Mouse (Mus musculus): ENCODE results near the gene Cd274. TPM values are rescaled to one million over a fixed set of nuclear protein-coding genes. Genes with fewer than 3 reads are reported as not detected.

Cd274 gene
- 0.31 and 0.36 TPM in 2 replicates for polyA plus RNA-seq (2015; fragmentation: Nextera tagmentation; extraction: Ambion mirVana)

DNA sequence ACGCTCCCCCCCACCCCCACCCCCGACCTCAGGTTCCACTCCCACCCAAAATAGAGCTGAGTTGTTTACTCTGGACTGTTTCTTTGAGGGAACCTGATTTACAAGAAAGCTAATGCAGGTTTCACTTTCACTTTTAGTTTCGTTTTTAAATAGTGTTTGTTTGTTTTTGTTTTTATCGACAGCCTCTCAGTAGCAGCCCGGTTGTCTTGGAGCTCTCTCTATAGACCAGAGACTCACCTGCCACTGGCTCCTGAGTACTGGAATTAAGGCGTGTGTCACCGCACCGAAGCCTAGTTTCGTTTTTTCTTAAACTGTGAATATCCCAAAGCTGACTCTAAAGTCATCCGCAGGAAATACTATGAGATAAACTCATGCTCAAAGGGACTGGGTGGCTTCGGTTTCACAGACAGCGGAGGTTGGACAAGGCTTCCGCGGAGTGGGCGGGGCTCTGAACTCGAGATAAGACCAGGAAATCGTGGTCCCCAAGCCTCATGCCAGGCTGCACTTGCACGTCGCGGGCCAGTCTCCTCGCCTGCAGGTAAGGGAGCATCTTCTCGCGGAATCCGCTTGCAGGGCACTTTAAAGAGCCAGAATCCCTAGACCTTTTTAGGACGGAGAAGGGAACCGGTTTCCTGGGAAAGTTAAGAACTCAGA is at the start of gene Cd274, which contains the start of gene Plgrkt:
TSS of gene Cd274 (plus strand) at position 487 of the 654 bp plus-strand sequence.
TSS of gene Plgrkt (minus strand) at position 422 of the 654 bp plus-strand sequence.
- H3K4me2 ChIP-seq = peak within 1 kb of the TSS; percentile 84
- no peaks in the 10 kb centered on the region for H3K36me3 ChIP-seq
- H3K27me3 ChIP-seq = no peaks in the 10 kb centered on the region
- no peaks in the 10 kb centered on the region for H3K9me3 ChIP-seq
- no peak within 1 kb of the TSS for H3K27ac ChIP-seq
- H3K9ac ChIP-seq = peak within 1 kb of the TSS; percentile 43
- peak within 1 kb of the TSS; percentile 54 for H3K4me3 ChIP-seq
- 3% methylated on average over 26 of the region's 26 CpGs for WGBS
- no peak for ATAC-seq (ENCODE audit: insufficient number of reproducible peaks, low FRiP score, low TSS enrichment, low read depth)
- H3K4me1 ChIP-seq = peaks cover 8% of the 10 kb centered on the region; the same call in 1 of the 2 replicates

DNA sequence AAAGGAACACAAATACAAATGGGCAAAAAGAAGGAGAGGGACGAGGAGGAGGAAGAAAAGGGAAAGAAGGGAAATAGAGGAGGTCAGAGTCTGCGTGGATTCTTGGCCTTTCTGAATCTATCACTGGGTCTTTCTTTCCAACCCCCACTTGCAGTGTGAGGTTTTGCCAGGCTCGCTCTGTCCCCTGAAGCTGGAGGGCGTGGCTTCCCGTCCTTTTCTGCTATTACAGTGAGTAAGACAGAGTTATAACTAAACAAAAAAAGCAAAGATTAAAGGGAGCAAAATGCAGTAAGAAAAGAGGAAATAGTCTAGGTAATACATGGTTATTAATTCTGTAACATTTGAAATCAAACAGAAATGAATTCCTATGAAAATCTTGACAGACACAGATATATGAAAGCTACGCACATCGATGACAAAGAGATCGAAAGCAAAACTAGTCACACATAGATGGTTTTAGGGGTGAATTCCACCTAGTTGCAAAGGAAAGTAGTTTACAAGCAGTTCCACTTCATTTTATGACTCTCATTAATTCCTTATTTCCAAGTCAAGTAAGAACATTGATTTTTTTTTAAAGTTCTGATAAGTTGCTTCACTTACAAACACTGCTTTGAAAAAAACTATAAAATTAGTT is 43.7 kb upstream of the Cd274 start:
- H3K4me2 ChIP-seq = no peak overlapping the region
- WGBS = 56% methylated on average over 8 of the region's 8 CpGs

DNA sequence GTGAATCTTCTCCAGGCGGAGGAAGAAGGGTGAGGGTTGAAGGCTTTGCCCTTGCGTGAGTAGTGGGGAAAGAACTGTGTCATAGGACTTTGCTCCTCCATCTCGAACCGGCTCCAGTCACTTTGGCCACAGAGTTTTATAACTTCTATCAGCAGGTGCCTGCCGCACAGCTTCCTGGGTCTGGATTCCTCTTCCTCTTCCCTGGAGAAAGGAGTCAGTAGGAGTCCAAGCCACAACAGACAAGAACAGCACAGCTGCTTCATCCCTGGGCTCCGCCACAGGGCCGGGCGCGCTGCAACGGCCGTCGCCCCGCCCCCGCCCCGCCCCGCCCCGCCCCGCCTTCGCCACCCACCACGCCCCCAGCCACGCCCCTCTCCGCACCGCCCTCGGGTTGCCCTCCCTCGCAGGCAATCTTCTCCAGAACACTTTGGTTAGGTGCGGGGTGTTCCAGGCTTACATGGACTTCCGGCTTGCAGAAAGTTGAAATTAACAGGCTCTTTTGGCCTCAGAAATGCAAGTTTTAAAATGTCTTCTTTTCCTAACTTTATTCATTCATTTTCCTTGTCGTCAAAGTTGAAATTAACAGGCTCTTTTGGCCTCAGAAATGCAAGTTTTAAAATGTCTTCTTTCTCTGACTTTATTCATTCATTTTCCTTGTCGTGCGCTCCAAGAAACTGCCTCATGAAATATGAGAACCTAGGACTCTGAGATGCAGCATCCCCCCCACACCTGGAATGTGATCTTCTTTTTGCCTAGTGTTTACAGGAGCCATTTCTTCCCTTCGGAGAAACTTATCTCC is 42.0 kb upstream of the Cd274 start, which contains the start of gene Insl6:
TSS of gene Insl6 (minus strand) at position 304 of the 799 bp plus-strand sequence.
- 0 out of 2 replicates have a peak, but pooled peaks cover 4% of the 10 kb centered on the region for H3K4me1 ChIP-seq
- peak within 1 kb of the TSS; percentile 60 for H3K4me2 ChIP-seq
- H3K36me3 ChIP-seq = no peaks in the 10 kb centered on the region
- 0 out of 2 replicates have a peak within 1 kb of the TSS, but pooled peaks have one; percentile 8 for H3K9ac ChIP-seq
- WGBS = 3% methylated on average over 19 of the region's 31 CpGs
- H3K27ac ChIP-seq = 0 out of 2 replicates have a peak within 1 kb of the TSS, but pooled peaks have one; percentile 50
- ATAC-seq (ENCODE audit: insufficient number of reproducible peaks, low FRiP score, low TSS enrichment, low read depth) = peak; percentile 85; the same call in 1 of the 2 replicates
- H3K27me3 ChIP-seq = no peaks in the 10 kb centered on the region
- H3K9me3 ChIP-seq = no peaks in the 10 kb centered on the region
- peak within 1 kb of the TSS; percentile 42 for H3K4me3 ChIP-seq

More for the DNA sequence above, 43.7 kb upstream of the Cd274 start:
- no peak for ATAC-seq (ENCODE audit: insufficient number of reproducible peaks, low FRiP score, low TSS enrichment, low read depth)
- no peak overlapping the region for H3K9ac ChIP-seq
- H3K9me3 ChIP-seq = no peaks in the 10 kb centered on the region
- H3K27me3 ChIP-seq = no peaks in the 10 kb centered on the region
- H3K4me1 ChIP-seq = 0 out of 2 replicates have a peak, but pooled peaks cover 4% of the 10 kb centered on the region
- H3K27ac ChIP-seq = no peak overlapping the region
- no peaks in the 10 kb centered on the region for H3K36me3 ChIP-seq
- no peak overlapping the region for H3K4me3 ChIP-seq

DNA sequence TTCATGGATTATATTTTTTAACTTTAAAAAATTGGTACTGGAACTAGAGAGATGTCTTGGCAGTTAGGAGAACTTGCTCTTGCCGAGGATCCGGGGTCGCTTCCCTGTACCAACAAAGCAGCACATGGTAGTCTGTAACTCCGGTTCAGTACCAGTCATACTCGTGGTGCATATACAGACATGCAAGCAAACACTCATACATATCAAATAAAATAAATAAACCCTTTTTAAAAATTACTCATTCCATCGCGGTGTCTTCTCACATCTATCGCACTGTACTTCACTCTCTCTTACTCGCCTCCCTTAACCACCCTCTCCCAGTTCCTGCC is 41.4 kb upstream of the Cd274 start:
- Histone ChIP-seq H3K9ac (no peak overlapping the region), H3K9me3 (no peaks in the 10 kb centered on the region), H3K27ac (0 out of 2 replicates have a peak overlapping the region, but pooled peaks have one; percentile 50), H3K4me3 (peak overlapping the region; percentile 42), H3K27me3 (no peaks in the 10 kb centered on the region), H3K36me3 (no peaks in the 10 kb centered on the region), H3K4me1 (0 out of 2 replicates have a peak, but pooled peaks cover 4% of the 10 kb centered on the region), H3K4me2 (peak overlapping the region; percentile 60)
- no peak for ATAC-seq (ENCODE audit: insufficient number of reproducible peaks, low FRiP score, low TSS enrichment, low read depth)
- 56% methylated on average over 9 of the region's 9 CpGs for WGBS

DNA sequence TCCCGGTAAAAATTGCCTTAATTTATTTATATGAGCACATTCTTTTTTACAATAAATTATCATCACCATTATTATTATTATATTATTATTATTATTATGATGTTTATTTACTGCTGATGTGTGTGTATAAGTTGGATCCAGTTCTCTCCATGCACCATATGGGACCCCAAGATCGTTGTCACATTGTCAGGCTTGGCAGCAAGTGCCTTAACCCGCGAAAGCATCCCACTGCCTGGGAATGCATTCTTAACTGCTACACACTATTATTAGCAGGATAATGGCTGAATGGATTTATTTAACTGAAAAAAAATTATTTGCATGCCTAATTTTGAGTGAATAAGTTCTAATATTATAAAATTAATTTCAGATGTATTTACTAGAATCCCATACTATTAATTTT is 40.9 kb upstream of the Cd274 start:
- no peak overlapping the region for H3K4me3 ChIP-seq
- WGBS = 87% methylated on average over 4 of the region's 4 CpGs

DNA sequence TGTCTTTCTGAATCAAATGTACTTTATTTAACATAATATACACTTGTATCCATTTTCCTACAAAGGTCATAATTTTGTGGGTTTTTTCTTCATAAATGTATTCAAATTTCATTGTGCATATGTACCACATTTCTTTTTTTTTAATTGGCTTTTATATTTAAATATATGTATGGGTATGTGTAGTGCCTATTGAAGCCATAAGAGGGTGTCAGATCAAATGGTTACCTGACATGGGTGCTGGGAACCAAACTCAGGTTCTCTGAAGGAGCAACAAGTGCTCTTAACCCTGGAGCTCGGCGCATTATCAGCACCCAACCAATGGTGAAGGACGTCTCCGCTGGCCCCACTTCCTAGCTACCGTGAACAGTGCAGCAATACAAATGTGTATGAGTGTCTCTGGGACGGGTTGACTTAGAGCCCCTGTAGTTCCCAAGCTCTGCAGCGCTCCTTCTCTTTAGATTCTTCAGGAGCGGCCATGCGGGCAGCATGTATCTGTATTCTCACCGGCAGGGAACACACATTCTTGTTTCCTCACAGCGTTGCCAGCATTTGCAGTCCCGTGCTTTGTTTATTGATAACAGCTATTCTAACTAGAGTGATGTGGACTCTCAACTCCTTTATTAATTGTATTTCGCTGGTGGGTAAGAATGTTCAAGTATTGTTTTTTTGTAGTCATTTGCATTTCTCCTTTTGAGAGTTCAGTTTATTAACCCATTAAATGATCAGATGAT is 40.3 kb upstream of the Cd274 start:
- Histone ChIP-seq H3K4me1 (0 out of 2 replicates have a peak, but pooled peaks cover 4% of the 10 kb centered on the region), H3K4me3 (no peak overlapping the region), H3K4me2 (no peak overlapping the region), H3K27ac (no peak overlapping the region), H3K9ac (no peak overlapping the region), H3K9me3 (no peaks in the 10 kb centered on the region), H3K36me3 (no peaks in the 10 kb centered on the region), H3K27me3 (no peaks in the 10 kb centered on the region)
- WGBS = 87% methylated on average over 13 of the region's 13 CpGs
- ATAC-seq (ENCODE audit: insufficient number of reproducible peaks, low FRiP score, low TSS enrichment, low read depth) = no peak

More for the DNA sequence above, 40.9 kb upstream of the Cd274 start:
- Histone ChIP-seq H3K27me3 (no peaks in the 10 kb centered on the region), H3K9me3 (no peaks in the 10 kb centered on the region), H3K27ac (no peak overlapping the region), H3K4me1 (0 out of 2 replicates have a peak, but pooled peaks cover 4% of the 10 kb centered on the region), H3K4me2 (no peak overlapping the region), H3K9ac (no peak overlapping the region), H3K36me3 (no peaks in the 10 kb centered on the region)
- ATAC-seq (ENCODE audit: insufficient number of reproducible peaks, low FRiP score, low TSS enrichment, low read depth) = no peak

DNA sequence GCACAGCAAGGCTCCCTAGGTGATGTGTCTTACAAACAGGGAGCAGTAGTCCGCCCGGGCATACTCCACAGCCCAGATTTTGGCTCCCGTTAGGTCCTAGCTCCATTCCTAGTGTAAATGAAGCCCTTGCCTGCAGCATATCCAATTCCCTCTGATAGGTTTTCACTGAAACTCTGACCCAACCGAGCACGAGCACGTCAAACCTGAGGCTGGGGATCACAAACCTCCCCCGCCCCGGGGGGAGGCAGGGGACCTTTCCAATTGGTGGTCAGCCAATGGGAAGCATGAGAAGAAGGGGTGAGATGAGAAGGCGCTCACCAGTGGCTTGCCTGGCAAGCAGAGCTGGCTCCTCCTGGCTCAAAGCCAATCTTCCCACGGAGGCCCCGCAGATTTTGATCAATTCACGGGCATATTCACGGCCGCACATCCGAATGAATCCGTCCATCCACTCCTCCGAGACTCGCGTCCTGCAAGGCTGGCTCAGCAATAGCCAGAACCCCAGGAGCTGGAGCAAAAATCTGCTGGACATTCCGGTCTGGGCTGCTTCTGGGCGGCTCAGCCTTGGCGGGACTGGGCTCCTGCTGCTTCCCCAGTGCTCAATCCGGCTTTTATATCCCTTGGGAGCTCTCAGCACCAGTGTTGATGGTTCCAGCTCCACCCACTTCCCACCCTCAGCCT is 33.0 kb upstream of the Cd274 start, which contains the start of gene Rln1:
TSS of gene Rln1 (minus strand) at position 603 of the 678 bp plus-strand sequence.
- Histone ChIP-seq H3K36me3 (no peaks in the 10 kb centered on the region), H3K27ac (no peak within 1 kb of the TSS), H3K4me1 (peaks cover 7% of the 10 kb centered on the region), H3K9ac (peak within 1 kb of the TSS; percentile 39), H3K27me3 (no peaks in the 10 kb centered on the region), H3K4me3 (peak within 1 kb of the TSS; percentile 39), H3K9me3 (no peaks in the 10 kb centered on the region), H3K4me2 (peak within 1 kb of the TSS; percentile 76)
- WGBS = 1% methylated on average over 23 of the region's 23 CpGs
- no peak for ATAC-seq (ENCODE audit: insufficient number of reproducible peaks, low FRiP score, low TSS enrichment, low read depth)

DNA sequence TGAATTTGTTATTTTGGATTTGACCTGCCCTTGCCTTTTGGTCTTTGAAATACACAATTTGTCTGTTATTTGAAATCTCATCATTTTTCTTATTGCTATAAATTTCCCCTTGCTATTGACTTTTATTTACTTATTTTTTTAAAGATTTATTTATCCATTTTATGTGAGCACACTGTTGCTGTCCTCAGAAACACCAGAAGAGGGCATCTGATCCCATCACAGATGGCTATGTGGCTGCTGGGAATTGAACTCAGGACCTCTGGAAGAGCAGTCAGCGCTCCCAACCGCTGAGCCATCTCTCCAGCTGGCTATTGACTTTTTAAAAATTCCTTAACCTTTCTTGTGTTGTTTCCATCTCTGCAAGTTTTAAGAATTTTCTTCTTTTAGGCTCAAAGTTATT is 30.6 kb upstream of the Cd274 start:
- 87% methylated on average over 2 of the region's 2 CpGs for WGBS
- no peak for ATAC-seq (ENCODE audit: insufficient number of reproducible peaks, low FRiP score, low TSS enrichment, low read depth)
- Histone ChIP-seq H3K4me2 (no peak overlapping the region), H3K4me1 (peaks cover 7% of the 10 kb centered on the region), H3K9ac (no peak overlapping the region), H3K4me3 (no peak overlapping the region), H3K27ac (no peak overlapping the region), H3K9me3 (no peaks in the 10 kb centered on the region), H3K27me3 (no peaks in the 10 kb centered on the region), H3K36me3 (no peaks in the 10 kb centered on the region)

DNA sequence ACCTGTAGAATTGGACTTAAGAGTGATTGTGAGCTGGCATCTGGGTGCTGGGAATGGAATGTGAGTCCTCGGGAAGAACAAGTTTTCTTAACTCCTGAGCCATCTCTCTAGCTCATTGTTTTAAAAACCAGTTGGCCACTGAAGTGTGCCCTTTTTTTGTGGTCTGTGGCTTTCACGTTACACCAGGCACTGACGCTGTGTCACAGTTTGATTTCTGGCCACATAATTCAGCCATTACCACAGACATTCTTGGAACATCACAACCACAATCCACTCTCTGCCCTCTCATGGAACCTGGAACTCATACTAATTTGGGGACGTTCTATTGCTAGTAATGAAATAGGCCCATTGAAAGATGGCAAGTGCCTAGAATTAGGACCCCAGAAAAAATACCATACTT is 26.2 kb upstream of the Cd274 start:
- no peak overlapping the region for H3K4me2 ChIP-seq
- no peaks in the 10 kb centered on the region for H3K4me1 ChIP-seq
- no peak overlapping the region for H3K27ac ChIP-seq
- H3K9me3 ChIP-seq = no peaks in the 10 kb centered on the region
- H3K36me3 ChIP-seq = no peaks in the 10 kb centered on the region
- ATAC-seq (ENCODE audit: insufficient number of reproducible peaks, low FRiP score, low TSS enrichment, low read depth) = no peak
- no peak overlapping the region for H3K4me3 ChIP-seq
- H3K9ac ChIP-seq = no peak overlapping the region
- H3K27me3 ChIP-seq = no peaks in the 10 kb centered on the region
- 72% methylated on average over 4 of the region's 4 CpGs for WGBS

DNA sequence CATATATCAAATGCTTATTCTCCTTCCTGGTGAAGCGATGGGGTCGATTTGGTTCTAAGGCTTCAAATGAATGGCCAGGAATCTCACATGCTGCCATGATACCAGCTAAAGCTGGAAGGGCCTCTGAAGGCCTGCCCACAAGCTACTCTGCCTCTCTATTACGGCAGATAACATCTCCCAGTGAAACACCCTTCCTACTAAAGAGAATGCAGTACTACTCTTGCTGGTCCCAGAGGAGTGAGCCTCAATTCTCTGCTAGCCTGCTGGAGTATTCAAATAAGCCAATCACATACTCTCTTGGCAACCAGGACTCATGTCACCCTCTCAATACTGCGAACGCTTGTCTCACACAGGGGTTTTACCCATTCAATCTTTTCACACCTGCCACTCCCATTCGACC is 25.0 kb upstream of the Cd274 start:
- no peak overlapping the region for H3K4me3 ChIP-seq
- H3K4me1 ChIP-seq = no peaks in the 10 kb centered on the region
- no peaks in the 10 kb centered on the region for H3K9me3 ChIP-seq
- no peaks in the 10 kb centered on the region for H3K27me3 ChIP-seq
- no peak overlapping the region for H3K9ac ChIP-seq
- WGBS = 74% methylated on average over 6 of the region's 6 CpGs
- no peak for ATAC-seq (ENCODE audit: insufficient number of reproducible peaks, low FRiP score, low TSS enrichment, low read depth)
- H3K27ac ChIP-seq = no peak overlapping the region
- H3K36me3 ChIP-seq = no peaks in the 10 kb centered on the region
- no peak overlapping the region for H3K4me2 ChIP-seq

DNA sequence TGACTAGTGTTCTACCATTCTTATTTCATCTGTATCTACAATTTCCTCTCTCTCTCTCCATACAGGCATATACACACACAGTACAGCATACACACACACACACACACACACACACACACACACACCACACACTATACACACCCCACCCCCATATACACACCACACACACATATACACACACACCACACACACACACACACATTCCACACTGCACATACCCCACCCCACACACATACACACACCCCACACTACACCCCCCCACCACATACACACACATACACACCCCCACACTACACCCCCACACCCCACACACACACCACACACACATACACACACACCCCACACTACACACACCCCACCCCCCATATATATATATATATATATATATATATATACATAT is 22.4 kb upstream of the Cd274 start:
- Histone ChIP-seq H3K9me3 (no peaks in the 10 kb centered on the region), H3K36me3 (no peaks in the 10 kb centered on the region), H3K27me3 (no peaks in the 10 kb centered on the region), H3K4me2 (no peak overlapping the region), H3K4me3 (no peak overlapping the region), H3K27ac (no peak overlapping the region), H3K4me1 (no peaks in the 10 kb centered on the region), H3K9ac (no peak overlapping the region)
- no peak for ATAC-seq (ENCODE audit: insufficient number of reproducible peaks, low FRiP score, low TSS enrichment, low read depth)

All from limb, embryonic 15.5 days (tissue).